Mouse (Mus musculus) G1E (cell line): ENCODE measurements around the gene Fam170b.

Experiments used
- CTCF ChIP-seq: IDR thresholded peaks from 2 replicates; pipeline ENCODE4 v1.5.1; 2012; ENCODE audit warnings: low read depth, low read length, inconsistent platforms, mixed read lengths
- GATA1 ChIP-seq: IDR thresholded peaks from 2 replicates; pipeline ENCODE4 v1.6.1; 2012; ENCODE audit warnings: borderline replicate concordance, low read length, inconsistent platforms, mixed read lengths
- POLR2AphosphoS5 ChIP-seq: IDR thresholded peaks from 2 replicates; pipeline ENCODE4 v1.6.1; 2012; ENCODE audit warnings: low read depth, low read length, inconsistent platforms; ENCODE audit not compliant: insufficient replicate concordance
- TAL1 ChIP-seq: conservative IDR thresholded peaks from 2 replicates; pipeline ENCODE4 v1.6.1; 2012; ENCODE audit warnings: low read depth, low read length, inconsistent platforms, mixed read lengths

DNA sequence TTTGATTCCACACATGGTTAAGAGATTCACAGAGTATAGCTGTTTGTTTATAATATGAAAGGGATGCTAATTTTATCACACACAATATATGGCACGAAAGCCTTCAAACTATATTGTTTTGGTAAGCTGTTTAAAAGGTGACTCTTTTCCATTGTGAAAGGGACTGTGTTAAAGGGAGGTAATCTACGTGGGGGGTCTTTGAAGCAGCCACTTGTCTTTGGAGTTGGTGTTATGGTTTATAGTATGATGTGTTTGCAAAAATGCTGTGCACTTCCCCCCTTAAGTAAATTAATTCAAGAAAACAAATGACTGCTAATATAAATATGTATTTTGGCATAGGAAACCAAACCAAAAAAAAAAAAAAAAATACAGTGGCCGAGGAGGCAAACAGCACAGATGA, 31.6 kb downstream of the Fam170b start:
- no peak for TF ChIP-seq CTCF
- no peak for TF ChIP-seq GATA1
- no peak for TF ChIP-seq TAL1
- TF ChIP-seq POLR2AphosphoS5, result no peak
